Mouse (Mus musculus): ENCODE results near the gene Prpf38a.

Gene Prpf38a

DNA sequence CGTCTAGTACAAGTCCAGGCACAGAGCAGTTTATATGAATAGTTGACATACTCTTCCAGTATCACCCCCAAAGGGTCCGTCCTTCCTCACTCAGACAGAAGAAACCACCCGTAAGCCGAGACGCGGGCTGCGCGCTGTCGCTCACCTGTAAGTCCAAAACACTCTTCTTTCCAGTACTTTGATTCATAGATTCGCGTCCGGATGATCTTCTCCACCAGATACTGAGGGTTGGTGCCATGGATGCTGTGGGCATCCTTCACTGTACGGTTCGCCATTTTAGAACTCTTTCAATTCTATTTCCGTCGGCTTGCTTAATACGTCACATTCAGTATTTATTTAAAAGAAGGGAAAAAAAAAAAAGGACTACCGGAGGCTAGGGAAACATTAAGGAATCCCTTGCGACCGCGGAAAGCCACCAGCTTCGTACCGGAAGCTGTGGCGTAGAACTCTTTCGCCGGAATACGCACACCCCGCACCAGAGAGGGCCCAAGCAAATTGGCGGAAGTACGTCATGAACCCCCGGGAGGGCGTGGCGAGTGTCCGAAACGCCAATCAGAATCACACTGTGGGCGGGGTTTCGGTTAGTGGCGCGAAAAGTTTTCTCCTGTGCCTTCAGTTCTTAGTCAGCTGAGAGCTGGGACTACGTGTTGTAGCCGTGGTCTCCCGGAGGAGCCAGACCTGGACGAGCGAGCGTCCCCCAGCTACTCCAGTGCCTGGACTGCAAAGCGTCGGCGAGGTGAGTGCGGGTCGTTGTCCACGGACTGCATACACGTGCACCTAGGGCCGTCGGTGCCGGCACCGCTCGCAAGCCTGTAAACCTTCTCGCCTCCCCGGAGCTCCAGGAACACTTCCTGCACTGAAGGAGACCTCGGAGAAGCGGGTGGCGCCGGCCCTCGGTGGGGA lies at the start of gene Prpf38a, which contains the start of gene Orc1:
Gene Prpf38a (minus strand): TSS at position 497 of the 903 bp plus-strand sequence.
Gene Orc1 (plus strand): TSS at position 584 of the 903 bp plus-strand sequence.
- DNase-seq (ENCODE audit: low spot score) = peak; percentile 98

DNA sequence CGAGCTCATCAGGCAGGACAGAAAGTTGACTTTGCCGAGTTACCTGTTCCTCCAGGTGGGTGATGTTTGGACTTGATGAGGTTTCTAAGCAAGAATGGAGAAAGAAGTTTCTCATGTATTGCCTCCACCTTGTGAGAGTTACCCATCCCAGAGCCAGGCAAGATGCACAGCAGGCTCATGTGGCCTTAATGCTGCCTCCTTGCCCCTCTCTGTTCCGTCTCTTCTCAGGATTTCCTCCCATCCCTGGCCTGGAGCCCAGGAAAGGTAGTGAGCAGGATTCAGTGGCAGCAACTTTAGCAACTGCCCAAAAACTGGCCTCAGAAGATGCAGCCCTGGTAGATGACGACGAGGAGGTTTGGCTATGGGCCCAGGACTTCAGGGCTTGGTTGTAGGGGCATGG lies 47.9 kb upstream of the Prpf38a start:
- DNase-seq (ENCODE audit: low spot score) = no peak

DNA sequence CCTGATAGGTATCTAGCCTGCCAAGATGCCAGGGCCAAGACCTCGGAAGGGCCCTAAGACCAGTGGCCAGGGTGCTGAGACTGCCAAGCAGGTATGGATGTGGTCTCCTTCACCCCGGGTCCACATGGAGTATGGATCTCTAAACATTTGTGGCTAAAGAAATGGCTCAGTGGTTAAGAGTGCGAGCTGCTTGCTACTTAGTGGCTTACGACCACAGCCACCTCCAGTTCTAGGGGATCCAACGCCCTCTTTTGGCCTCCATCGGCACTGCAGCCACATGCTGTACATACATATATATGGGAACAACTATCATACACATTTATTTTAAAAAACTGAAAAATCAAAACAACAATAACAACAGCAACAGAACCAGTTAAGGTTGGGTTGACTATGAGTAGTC lies 42.4 kb upstream of the Prpf38a start:
- no peak for DNase-seq (ENCODE audit: low spot score)

DNA sequence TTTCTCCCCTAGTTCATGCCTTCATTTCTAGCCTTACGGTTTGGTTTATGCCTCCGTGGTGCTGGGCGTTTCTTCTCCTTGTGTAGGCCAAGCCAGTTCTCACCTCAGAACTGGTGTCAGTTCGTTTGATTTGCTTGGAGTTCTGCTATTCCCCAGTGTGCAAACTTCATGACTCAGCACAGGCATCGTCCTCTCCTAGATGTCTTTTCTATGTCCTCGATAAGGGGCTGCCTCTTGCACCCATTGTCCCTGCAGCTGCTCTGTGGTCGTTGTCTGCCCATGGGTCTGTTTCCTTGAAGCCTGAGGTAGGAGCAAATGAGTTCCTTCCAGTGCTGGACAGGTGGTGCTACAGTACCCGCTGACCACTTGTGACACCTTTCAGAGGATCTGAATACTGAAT lies 41.4 kb upstream of the Prpf38a start:
- DNase-seq (ENCODE audit: low spot score) = no peak

DNA sequence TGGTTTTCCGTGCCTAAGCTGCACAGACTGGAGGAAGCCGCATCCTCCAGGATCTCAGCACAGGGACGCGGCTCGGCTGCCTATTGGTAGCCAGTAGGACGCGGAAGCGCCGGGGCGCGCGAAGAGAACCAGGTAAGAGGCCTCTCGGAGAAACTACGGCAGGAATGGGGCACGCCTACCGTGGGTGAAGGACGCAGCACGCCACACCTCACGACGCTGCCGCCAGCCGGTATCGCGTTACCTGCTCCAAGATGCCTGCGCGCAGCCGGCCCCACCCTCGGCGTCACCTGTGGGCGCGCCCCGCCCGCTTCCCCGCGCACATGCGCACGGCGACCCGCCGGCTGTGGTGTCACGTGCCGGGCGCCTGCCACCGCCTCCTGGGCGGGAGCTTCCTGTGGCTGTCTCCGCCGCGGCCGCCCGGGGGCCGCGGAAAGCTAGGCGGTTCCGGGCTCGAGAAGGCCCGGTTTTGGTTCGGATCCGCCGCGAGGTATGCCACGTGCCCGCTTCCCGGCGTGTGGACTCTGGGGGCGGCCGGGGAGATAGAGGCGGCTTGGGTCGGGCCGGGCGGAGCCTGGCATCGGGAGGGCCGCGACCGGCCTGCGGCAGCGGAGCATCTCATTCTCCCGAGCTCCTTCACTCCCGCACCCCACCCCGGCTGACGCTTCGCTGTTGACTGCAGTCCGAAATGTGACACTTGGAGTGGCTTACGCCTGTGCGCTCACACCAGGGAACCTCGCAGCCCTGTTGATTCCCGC lies 40.6 kb upstream of the Prpf38a start, which contains the start of gene Cc2d1b:
Gene Cc2d1b (plus strand): TSS at position 354 of the 755 bp plus-strand sequence.
- peak; percentile 94 for DNase-seq (ENCODE audit: low spot score)

DNA sequence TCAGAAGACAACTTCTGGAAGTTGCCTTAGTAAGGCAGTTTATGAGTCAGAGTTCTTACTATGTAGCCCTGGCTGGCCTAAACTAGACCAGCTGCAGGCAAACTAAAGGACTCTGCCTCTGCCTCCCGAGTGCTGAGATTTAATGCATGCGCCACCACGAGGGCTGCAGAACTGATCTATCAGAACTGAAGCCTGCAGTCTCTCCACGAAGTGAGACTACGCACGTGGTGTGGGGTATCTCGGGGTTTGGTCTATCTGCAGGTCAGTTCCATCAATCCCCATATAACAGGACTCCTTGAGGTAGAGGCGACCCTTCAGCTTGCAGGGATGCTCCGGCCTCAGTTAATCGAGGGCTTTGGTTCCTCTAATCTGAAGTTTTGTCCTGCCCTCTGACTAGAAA lies 40.0 kb upstream of the Prpf38a start:
- peak; percentile 7 for DNase-seq (ENCODE audit: low spot score)

DNA sequence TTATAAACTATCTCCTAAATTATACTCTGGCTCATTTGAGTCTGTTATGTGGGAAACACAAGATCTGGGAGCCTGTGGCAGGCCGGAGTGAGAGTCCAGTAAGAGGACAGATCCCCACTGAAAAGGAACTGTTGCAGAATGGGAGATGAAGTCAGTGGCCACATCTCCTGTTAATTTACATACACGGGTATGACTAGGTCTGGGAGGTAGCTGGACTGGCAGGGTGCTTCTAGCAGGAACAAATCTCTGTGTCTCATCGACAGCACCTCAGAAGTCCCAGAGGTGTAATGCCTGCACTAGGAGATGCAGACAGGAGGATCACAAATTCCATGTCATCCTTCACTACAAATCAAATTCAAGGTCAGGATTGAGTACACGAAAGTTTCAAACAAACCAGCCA lies 39.5 kb upstream of the Prpf38a start:
- no peak for DNase-seq (ENCODE audit: low spot score)

DNA sequence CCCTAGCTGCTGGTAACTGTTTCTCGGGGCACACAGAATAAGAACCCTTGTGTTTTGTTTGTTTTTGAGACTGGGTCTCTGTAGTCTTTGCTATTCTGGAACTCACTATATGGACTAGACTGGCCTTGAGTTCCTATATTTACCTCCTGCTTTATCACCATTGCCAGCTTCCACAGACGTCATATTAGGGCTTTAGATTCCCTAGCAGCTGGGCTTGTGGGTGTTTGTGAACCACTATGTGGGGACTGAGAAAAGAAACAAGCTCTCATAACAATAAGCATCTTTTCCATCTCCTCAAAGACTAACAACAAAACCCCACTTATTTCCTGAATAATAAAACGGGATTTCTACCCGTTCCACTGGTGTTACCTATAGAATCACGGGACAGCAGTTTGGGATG lies 31.8 kb upstream of the Prpf38a start:
- DNase-seq (ENCODE audit: low spot score) = no peak

DNA sequence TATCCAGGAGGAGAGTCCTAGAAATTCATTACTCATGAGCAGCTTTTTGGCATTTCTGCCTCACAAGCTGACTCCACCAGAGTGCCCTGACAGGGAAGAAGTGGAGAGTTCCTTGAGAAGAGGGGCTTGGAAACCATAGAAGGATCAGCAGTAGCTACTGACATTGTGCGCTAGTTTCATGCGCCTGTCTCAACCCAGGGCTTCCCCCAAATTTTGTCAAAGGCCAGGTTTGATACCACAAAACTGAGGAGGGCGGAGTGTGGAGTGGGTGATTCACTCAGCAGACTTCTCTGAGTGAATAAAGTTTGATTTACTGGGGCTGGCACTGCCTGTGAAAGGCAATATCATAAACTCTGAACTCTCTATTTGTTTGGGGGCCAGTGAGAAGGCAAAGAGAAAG lies 29.5 kb upstream of the Prpf38a start:
- DNase-seq (ENCODE audit: low spot score) = no peak

DNA sequence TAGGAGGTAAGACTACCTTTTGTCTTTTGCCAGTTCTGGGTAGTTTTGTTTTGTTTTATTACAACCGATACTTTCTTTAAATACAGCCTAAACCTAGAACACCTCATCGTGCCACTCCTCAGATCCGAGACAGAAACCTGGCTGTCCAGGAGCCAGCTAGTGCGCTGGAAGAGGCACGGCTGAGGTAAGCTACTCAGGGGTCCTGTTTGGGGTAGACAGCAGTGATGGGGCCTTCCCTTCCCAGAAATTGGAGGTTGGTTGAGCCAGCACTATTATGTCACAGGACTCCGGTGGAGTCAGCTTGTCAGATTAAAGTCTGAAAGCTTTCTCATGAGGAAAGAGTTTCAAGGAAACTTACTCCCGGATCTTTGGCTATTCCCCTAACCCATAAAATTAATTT lies 22.7 kb upstream of the Prpf38a start:
- no peak for DNase-seq (ENCODE audit: low spot score)

DNA sequence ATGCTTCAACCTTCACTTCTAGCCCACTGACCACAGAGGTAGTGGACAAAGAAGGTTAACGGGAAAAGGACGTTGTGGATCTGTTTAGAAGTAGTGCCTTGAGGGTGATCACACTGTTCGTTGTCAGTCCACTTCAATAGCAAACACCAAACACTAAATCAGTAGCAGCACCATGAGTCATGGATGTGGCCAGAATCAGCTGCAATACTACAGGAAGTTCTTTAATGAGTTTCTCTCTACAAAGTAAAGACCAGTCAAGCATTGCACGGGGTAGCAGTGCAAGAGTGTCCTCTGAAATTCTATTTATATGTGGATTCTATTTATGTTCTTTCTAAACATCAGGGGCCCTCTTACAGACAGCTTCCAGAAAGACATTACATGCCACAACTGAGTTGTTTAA lies 19.2 kb upstream of the Prpf38a start:
- no peak for DNase-seq (ENCODE audit: low spot score)

DNA sequence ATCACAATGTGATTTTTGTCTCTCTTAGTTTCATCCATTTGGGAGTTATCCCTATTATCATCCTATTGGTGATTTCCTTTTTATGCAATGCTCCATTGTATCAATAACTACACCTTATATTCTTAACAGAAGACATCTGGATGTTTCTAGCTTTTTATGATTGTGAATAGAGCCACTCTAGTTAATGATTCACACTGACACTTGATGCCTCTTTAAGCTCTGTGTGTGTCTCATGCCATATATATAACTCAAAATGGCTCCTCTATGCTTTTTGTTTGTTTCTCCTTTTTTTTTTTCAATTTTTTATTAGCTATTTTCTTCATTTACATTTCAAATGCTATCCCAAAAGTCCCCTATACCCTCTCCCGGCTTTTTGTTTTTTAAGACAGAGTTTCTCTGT lies 16.6 kb upstream of the Prpf38a start:
- DNase-seq (ENCODE audit: low spot score) = no peak

DNA sequence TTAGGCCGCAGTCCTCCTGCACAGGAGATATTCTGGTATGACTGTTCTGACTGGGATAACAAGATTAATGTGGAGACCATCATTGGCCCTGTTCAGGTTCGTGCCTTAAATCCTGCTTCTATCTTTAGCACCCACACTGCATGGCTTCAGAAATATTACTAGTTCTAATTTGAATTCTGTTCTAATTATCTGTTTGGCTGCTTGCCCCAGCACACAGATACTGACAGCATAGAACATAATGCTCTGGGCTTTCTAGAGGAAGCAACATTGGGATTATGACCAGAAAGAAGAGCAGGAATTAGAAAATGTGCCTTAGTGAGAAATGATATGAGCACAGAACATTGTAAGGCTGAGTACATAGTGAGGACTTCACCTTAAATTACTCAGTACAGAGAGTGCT lies 14.2 kb upstream of the Prpf38a start:
- no peak for DNase-seq (ENCODE audit: low spot score)

DNA sequence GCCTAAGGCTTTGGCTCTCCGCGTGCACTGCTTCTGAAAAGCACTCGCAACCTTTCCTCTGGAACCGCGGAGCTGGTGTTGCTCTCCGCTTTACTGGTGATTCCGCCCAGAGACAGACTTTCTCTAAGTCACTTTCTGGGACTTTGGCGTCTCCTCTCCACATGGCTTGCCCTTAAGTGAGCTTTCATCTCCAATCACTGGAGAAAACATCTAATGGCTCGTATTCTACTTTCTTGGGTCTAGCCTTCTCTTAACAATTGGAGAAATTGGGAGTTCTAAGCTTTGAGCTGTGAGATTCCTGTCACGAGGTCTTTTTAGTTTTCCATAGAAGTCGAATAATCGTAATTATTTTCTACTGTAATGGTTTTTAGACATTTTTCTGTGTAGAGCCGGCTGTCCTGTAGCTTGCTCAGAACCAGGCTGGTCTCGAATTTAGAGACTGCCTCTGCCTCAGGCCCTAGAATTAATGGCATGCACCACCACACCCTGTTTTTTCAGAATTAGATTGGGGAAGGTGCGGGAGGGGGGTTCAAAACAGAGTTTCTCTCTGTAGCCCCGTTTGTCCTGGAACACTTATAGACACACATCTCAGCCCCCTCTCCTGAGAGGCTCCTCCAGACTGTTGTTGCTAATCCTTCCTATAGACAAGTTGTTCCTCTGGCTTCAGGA lies 741 bp upstream of the Prpf38a start:
- DNase-seq (ENCODE audit: low spot score) = no peak

DNA sequence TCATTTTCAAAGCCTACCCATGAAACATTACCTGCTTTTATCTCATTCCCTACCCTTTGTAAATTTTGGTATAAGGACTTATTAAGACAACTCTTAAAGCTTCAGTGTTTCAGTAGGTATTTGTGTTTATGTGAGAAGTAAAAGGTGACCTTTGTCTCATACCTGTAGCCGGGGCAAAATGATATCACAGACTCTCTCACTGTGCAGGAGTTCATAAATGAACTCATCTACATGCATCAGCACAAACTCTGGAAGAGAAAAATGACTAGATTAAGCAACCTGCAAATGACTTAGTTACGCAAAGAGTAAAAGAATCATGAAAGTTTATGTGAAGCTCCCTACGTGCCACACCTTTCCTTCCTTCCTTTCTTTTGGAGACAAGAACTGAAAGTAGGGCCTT lies 6.5 kb downstream of the Prpf38a start:
- no peak for DNase-seq (ENCODE audit: low spot score)

DNA sequence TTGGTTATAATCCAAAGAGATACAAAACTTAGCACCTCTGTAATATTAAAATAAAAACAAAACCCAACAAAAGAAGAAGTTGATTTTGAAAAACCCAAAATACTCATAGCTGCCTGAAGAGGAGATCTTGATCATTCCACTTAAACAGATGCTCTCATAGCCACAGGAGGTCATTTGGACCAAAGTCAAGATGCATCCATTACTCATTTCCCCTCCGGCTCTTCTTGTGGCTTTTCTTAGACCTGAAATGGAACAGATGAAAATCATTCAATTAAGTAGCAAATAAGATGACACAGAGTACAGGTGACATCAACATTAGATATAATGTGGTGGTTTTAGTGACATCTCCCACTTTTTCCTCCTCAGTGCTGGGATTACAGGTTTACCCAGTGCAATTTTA lies 14.1 kb downstream of the Prpf38a start:
- no peak for DNase-seq (ENCODE audit: low spot score)

DNA sequence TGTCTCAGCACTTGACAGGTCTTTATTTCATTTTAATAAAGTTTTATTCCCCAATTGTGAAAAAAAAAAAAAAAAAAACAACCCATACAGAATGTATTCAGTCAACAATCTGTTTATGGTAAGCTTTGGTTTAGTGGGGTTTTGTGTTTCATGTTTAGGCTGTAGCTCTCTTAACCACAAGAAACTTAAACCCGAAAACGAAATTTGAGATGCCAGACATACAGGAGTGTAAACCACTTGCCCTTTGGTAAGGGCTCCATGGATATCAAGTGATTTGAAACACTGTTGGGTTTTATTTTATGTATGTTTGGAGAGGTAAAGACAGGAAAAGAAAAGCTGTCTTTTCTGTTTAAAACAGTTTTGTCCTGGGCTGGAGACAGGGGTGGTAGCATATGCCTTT lies 39.4 kb downstream of the Prpf38a start:
- DNase-seq (ENCODE audit: low spot score) = no peak

Measured in lung, postnatal 25 days (tissue).